Mouse (Mus musculus) brain, adult 2 months (tissue): ENCODE data around the gene G2e3.

Experiments used
- DNase-seq: peaks from one replicate; pipeline ENCODE4 v3.0.0; 2011; ENCODE audit warnings: low read depth, low spot score

The G2e3 gene

GRCm38 (mm10) chr12:51347988-51348697 lies at the start of gene G2e3:
Gene G2e3 (plus strand): TSS chr12:51348061.
- DNase-seq = peak; percentile 96

- DNase-seq = peak; percentile 9
Observed at GRCm38 (mm10) chr12:51323604-51324003, 24.3 kb upstream of the G2e3 start.

- no peak for DNase-seq
Observed at GRCm38 (mm10) chr12:51326819-51327218, 21.0 kb upstream of the G2e3 start.

- no peak for DNase-seq
Observed at GRCm38 (mm10) chr12:51337014-51337413, 10.8 kb upstream of the G2e3 start.

DNA sequence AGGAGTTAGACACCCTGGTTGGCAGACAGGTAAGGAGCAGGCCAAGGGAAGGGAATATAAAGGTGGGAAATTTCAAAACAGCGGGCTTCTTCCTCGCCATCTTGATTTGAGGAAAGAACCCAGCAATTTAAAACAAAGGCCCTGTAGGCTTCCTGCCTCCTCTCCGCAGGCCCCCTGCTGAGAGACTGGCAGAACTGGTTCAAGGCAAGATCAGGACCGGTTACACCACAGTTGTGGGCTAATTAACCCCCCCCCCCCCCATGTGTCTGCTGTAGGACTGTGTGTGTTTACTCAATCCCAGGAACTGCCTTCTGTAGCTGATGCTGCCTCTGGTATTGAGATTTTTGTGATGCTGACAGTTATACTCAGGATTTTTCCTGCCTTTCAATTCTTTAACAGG lies 1.7 kb upstream of the G2e3 start:
- DNase-seq = no peak

- DNase-seq = no peak
Observed at GRCm38 (mm10) chr12:51348698-51348998, 787 bp downstream of the G2e3 start.

- DNase-seq = no peak
Observed at GRCm38 (mm10) chr12:51355296-51355695, 7.4 kb downstream of the G2e3 start.

GRCm38 (mm10) chr12:51361294-51361693 lies 13.4 kb downstream of the G2e3 start:
- DNase-seq = no peak

GRCm38 (mm10) chr12:51362898-51363297 lies 15.0 kb downstream of the G2e3 start:
- no peak for DNase-seq

DNA sequence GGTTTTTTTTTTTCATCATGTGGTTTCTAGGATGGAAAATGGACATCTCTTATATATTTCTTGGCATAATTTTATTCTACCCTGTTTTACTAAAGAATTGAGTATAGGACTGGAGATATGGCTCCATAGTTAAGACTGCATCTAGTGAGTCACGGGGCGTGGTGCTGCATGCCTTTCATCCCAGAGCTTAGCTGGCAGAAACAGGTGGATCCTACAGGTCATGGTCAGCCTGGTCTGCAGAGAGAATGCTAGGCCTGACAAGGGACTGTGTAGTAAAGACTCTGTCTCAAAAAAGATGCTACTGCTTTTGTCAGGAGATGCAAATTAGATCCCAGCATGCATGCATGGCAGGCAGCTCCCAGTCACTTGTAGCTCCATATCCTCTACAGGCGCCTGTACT lies 20.6 kb downstream of the G2e3 start:
- DNase-seq = no peak

GRCm38 (mm10) chr12:51377003-51377887 lies 29.4 kb downstream of the G2e3 start, which contains the start of gene Scfd1:
Gene Scfd1 (plus strand): TSS chr12:51377510.
- DNase-seq = peak; percentile 98

- DNase-seq = no peak
Observed at GRCm38 (mm10) chr12:51377888-51378190, 30.0 kb downstream of the G2e3 start.

- DNase-seq = no peak
Observed at GRCm38 (mm10) chr12:51399871-51400270, 52.0 kb downstream of the G2e3 start.

DNA sequence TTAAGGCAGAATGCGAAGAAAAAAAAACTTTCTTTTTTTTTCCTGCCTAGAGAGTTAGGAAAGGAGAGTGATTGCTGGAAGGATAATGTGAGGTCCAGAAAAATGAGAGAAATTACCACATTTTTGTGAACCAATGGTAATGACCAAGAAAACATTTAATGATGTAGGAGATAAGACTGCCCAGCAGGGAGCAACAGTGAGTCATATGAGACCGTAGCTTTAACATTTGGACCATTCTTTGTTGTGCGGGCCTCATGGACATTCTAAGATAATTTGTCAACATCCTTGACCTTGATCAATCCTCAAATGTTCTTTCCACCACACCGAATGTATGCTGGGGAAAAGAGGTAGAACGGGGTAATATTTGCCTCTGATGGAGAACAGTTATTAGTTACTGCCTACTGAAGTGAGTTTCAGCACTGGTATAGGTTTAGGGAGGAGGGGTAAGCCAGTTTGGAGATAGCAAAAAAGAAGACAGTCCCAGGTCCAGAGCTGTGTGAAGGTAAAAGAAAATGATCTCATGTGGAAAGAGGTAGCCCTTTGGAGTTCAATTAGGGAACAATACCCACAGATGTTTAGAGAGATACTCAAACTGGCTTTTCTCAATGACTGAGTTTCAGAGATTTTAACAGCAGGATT lies 54.3 kb downstream of the G2e3 start:
- DNase-seq = peak; percentile 45

DNA sequence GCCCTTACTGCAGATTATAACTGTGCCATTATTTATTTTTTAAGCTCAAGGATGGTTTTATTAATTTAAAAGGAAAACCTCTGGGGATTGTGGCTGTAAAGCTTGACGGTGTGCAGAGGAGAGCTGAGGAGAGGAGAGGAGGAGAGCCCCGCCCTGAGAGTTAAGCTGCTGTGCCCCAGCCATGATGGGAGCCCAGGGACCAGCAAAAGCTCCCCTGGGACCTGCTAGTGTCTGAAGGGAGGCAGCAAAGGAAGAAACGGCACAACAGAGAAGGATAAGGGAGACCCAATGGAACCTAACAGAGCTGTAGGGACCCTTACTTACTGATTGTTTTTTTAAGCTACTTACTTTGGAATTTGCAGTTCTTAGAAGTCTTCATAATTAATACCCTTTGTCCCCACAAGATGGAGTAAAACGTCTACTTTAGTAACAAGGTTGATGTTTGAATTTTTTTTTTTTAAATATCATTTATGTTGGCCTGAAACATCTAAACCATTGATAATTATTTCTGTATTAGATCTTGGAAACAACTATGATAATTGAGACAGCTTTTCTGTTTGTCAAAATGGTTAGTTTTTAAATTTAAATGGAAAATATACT lies 56.2 kb downstream of the G2e3 start:
- DNase-seq = peak; percentile 10

- no peak for DNase-seq
Observed at GRCm38 (mm10) chr12:51411362-51411761, 63.5 kb downstream of the G2e3 start.
